Mouse (Mus musculus) layer of hippocampus, adult 2 months (tissue): Measurements from ENCODE around the gene Zfp281. TPM values are rescaled to one million over a fixed set of nuclear protein-coding genes. Genes with fewer than 3 reads are reported as not detected.
A peak's percentile ranks its signal among the peaks of the same experiment; 100 is the strongest.

Experiments
- DNase-seq, 2 experiments: peaks; one replicate each; pipeline ENCODE4 v3.0.0; 2022; ENCODE audit warnings: low spot score in 2 of 2
- H3K27ac ChIP-seq: fragments of 200-600 bp; 2 replicates; pipeline ENCODE4 v1.8.1; 2022
- H3K4me3 ChIP-seq: fragments of 200-600 bp; 2 replicates; pipeline ENCODE4 v1.8.1; 2022; ENCODE audit warnings: mild to moderate bottlenecking
- CTCF ChIP-seq: fragments of 200-600 bp; conservative IDR thresholded peaks from 2 replicates; pipeline ENCODE4 v1.8.1; 2022; ENCODE audit warnings: antibody characterized with exemption, mild to moderate bottlenecking, moderate library complexity
- total RNA-seq, 2 experiments: library from RNA; stranded (reverse); gene quantifications; 2 replicates each; pipeline ENCODE4 v1.2.3; 2021

Gene Zfp281
- total RNA-seq, 2 experiments from 2014 or later = 34.6 to 37.9 TPM

DNA sequence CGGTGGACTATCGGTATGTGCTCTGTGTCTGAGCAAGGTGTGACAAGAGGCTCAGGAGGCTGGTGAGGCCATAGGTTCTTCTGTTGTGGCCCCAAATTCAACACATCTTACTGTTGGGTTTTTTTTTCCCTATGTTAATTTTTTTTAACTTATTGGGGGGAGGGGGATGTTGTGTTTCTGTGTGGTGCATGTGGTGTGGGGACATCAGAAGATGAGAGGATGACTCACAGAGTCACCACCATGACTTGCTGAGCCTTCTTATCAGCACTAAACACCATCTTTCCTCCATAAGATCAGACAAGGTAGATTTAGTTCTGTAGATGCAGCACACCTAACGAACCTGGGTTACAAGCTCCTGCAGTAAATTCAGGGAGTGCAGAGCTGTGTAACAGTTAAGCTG, 27.4 kb downstream of the Zfp281 start:
- H3K27ac ChIP-seq = no peak overlapping the region
- TF ChIP-seq CTCF = no peak
- DNase-seq = no peak
- no peak overlapping the region for H3K4me3 ChIP-seq

DNA sequence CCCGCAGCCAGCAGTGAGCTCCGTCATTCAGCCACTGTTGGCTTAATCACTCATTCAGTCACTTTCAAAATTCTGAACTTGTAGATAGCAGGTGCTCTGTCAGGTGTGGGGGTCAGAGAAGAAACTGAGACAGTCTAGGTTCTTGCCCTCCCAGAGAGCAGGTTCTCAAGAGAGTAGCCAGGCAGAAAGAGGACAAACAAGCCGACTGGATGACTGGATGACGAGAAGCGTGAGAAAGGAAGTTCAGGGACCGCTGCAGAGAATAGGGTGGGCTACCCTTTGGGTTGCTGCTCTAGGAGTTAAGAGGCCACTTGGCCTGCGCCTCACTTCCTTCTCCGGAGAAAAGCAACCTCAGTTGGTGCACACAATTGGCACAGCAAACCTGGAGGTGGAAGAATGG, 28.8 kb downstream of the Zfp281 start:
- Histone ChIP-seq H3K27ac (no peak overlapping the region), H3K4me3 (no peak overlapping the region)
- TF ChIP-seq CTCF = no peak
- no peak for DNase-seq

DNA sequence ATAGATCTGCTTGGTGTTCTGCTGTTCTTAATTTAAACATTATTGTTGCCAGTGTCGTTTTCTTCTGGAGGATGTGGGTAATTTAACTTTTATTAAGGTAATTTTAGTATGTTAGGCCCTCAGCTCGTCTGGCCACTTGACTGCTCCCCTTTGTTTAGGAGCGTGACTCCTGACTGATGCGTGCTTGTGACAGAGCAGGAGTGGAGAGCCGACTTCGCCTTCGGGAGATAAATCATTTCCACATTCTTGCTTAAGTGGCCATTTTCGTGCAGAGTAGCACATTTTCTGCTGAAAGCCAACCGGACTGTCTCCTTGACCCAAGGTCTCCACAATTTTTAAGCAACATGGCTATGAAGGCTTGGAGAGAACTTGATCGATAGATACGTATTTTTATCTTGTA, 29.7 kb downstream of the Zfp281 start:
- no peak for TF ChIP-seq CTCF

DNA sequence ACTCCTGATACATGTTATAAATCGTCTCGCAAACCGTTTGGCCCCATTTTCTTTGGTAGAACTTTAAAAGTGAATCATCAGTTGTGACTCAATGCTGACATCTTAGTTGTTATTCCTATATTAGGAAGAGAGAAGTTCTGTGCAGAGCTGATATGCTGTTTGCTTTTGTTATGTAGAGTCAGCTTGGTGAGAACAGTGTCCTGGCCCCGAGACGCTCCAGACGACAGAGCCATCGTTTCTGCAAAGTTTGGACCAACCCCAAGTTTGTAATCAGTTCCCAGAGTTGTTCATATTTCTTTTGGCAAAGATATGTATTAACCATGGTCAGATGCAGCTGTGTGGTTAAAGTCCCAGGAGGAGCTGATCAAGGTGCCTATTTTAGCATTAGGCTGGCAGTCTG, 31.9 kb downstream of the Zfp281 start:
- DNase-seq = no peak
- no peak overlapping the region for H3K27ac ChIP-seq
- no peak for TF ChIP-seq CTCF
- no peak overlapping the region for H3K4me3 ChIP-seq

More for the DNA sequence above, 29.7 kb downstream of the Zfp281 start:
- DNase-seq = no peak
- no peak overlapping the region for H3K27ac ChIP-seq
- no peak overlapping the region for H3K4me3 ChIP-seq

DNA sequence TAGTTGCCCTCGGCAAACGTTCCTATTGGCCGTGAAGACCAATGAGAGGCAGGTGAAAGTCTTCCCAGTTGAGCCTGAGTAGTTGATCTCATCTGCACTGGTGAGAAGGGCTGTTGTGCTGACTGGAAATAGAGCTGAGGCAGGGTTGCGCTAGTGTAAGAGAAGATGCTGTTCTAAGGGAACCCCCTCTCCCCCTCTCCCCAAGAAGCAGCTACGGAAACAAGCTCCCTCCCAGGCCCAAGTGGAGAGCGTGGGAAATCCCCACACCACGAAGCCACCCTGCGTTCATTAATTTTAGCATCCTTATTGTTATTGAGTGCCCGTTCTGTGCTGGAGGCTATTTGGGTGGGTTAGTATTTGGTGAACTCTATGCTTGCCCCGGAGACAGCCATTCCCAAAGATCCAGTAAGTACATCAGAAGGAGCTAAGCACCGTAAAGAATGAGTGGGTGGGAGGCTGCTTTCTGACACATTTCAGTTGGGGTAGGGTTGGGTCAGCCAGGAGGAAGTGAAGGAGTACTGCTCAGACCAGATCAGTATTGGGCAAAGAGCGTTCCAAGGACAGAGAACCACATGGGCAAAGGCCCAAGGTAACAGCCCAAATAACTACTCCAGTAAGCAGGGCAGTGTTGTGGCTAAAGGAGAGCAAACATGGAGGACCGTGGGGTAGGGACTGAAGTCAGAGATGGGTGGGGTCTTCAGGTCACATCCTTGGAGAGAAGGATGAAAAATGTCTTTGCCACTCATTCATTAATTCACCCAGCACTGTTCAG, 33.9 kb downstream of the Zfp281 start:
- Histone ChIP-seq H3K27ac (no peak overlapping the region), H3K4me3 (no peak overlapping the region)
- TF ChIP-seq CTCF = no peak
- DNase-seq = no peak

DNA sequence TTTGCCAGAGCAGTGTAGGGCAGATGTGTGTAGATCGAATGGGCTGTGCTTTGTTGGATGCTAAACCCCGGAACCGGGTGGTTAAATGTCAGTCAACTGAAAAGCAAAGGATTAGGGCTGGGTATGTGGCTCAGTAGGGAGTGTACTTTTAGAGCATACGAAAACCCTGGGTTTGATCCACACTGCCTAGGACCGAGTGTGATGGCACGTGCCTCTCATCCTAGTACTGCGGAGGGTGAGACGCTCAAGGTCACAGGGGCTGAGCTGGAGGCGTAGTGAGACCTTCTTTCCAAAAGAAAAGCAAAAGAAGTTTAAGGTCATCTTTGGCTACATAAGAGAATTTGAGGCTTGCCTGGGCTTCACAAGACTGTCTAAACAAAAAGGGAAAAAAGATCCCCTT, 34.6 kb downstream of the Zfp281 start:
- no peak for DNase-seq
- no peak overlapping the region for H3K4me3 ChIP-seq
- TF ChIP-seq CTCF = no peak

DNA sequence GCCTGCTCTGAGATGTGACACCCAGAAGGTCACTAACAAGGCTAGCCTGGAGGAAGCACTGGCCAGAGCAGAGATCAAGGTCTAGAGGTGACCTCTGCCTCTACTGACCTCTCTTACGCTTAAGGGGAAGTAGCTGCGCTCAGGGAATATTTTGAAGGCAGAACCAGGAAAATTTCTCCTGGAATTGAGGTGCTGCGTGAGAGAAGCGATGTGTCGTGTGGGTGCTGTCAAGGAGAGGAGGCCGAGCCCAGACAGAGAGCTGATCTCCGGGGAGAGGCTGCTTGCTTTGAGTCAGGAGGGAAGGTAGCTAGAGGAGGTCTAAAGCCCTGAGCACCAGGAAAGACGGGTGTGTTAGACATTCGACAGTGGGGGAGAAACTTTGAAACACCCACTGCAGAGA, 35.2 kb downstream of the Zfp281 start:
- Histone ChIP-seq H3K4me3 (no peak overlapping the region), H3K27ac (no peak overlapping the region)
- no peak for TF ChIP-seq CTCF
- no peak for DNase-seq

More for the DNA sequence above, 34.6 kb downstream of the Zfp281 start:
- no peak overlapping the region for H3K27ac ChIP-seq

DNA sequence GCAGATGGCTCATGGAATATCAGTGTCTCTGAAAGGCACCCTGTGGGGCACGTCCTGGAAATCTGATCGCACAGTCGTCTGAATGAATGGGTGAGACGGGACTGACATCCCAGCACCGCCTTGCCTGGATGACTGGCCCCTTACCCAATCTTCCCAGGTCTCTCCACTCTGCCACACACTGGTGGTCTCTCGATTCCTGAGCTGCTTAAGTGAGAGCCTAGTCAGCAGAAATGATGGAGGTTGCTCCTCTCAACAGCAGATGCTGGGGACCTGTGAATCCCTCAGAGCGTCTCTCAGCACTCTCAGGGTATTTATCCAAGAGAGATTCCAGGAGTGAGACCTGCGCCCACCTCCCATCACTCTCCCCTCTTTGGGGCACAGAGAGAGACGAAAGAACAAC, 36.8 kb downstream of the Zfp281 start:
- H3K4me3 ChIP-seq = no peak overlapping the region
- no peak for TF ChIP-seq CTCF
- no peak for DNase-seq
- H3K27ac ChIP-seq = peak overlapping the region; percentile 69

DNA sequence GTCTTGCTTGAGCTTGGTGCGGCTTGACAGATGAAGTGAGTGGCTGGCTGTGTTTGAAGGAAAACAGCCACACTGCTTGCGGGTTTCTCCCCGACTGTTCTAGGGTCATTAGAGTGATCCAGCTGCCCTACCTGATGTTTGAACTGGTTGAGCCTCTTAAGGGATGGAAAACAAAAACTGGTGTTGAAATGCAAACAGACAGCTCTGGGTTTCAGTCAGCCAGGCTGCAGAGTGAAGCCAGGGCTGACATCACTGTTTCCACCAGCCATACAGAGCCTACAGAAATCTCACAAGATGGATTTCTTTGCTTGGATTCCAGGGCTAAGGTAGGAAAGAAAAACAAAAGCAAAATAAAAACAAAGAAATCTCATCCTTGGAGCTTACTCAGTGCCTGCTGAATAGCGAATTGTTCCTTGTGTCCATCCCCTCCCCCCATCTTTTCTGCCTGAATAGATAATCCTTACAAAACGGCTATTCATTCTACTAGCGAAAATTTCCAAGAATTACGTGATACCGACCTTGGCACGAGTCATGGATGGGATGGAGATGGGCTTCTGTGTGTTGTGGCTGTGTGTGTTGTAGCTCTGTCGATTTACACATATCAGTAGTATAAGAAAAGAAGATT, 37.4 kb downstream of the Zfp281 start:
- Histone ChIP-seq H3K27ac (peak overlapping the region; percentile 69), H3K4me3 (no peak overlapping the region)
- DNase-seq = peak in 1 of 2 experiments; percentile 13
- no peak for TF ChIP-seq CTCF

DNA sequence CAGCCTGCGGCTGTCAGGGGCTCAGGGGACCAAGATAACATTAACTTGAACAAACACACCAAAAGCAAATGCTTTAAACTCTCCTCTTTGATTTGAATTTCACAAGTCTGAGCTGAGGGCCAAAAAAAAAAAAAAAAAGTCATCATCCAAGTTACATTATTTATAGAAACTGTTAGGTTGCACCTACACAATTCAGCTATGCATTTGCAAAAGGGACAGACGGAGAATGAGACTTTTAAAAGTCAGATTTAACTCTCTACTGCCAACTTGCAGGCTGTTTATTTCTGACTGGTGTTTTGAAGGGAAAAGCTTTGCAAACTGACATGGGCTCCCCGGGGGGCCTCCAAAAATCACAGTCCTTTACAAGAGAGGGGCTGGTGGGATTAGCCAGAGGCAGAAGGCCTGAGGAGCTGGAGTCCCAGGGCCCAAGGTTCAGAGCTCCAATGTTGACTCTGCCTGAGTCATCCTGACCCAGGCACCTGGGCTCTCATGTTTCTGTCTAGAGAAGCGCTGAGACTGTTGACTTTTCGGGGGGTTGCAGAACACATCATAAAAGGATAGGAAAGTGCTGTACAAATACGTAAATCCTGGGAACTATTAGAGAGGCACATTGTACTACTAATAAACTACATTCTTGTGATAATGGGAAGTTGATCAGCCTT, 40.4 kb downstream of the Zfp281 start:
- no peak for TF ChIP-seq CTCF
- H3K27ac ChIP-seq = peak overlapping the region; percentile 67
- H3K4me3 ChIP-seq = no peak overlapping the region
- no peak for DNase-seq

DNA sequence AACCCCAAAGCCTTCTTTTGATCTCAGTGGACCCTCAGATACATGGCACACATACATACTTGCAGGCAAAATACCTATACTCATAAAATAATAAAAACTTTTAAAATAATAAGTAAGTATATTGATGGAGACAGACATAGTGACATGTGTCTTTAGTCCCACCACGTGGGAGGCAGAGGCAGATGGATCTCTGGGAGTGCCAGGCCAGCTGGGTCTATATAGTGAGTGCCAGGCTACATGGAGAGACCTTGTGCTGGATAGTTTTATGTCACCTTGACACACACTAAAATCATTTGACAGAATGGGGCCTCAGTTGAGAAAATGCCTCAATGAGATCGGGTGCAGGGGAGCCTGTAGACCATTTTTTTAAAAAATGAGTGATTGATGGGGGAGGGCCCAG, 41.8 kb downstream of the Zfp281 start:
- Histone ChIP-seq H3K4me3 (no peak overlapping the region), H3K27ac (peak overlapping the region; percentile 36; the same call in 1 of the 2 replicates)
- TF ChIP-seq CTCF = no peak
- DNase-seq = no peak

DNA sequence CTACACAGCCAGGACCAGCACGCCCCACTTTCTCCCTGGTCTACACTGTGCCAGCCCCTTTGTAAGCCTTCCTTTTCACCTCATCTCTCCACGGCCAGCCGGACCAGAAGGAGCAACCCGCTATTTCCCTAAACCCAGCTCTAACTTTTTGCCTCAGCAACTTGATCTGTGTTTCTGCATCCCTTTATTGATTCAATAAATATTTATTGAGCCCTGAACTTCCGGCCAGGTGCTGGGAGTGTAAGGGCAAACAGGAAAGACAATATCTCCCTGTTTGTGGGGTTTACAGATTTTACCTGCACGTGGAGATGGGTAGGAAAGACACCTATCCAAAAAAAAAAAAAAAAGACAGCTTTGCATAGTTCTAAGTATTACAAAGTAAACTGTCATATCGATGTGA, 45.2 kb downstream of the Zfp281 start:
- no peak for DNase-seq
- Histone ChIP-seq H3K4me3 (no peak overlapping the region), H3K27ac (peak overlapping the region; percentile 29)
- TF ChIP-seq CTCF = no peak

DNA sequence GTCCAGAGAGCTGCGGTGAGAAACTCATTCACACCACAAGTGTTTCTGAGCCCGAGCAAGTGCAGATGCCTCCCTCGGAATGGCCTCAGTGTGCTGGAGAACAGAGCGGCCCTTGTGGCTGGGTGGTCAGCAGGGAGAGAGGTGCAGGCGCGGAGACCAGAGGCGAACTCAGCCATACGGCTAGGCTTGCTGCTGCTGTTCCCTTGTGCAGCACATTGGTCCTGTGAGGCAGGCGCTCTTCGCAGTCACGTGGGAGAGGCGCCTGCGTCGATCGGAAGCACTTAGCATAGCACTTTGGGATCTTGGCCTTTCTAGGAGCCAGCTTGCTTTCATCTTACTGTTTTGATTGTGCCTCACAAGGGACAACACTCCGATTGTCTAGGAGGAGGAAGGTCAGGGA, 45.7 kb downstream of the Zfp281 start:
- no peak for TF ChIP-seq CTCF
- Histone ChIP-seq H3K4me3 (no peak overlapping the region), H3K27ac (peak overlapping the region; percentile 29)
- DNase-seq = no peak
